Mouse (Mus musculus) 416B (cell line): Measurements from ENCODE around the gene Enpp1.
A peak's percentile ranks its signal among the peaks of the same experiment; 100 is the strongest.

ENCODE experiments used
- DNase-seq: peaks from one replicate; pipeline ENCODE4 v3.0.0; 2011; ENCODE audit warnings: low read depth

The Enpp1 gene

GRCm38 (mm10) chr10:24711480-24712366, at the start of gene Enpp1:
Gene Enpp1 (minus strand): TSS chr10:24712159.
- DNase-seq: peak; percentile 40

- peak; percentile 93 for DNase-seq
Observed at GRCm38 (mm10) chr10:24758326-24758915, 46.5 kb upstream of the Enpp1 start.

GRCm38 (mm10) chr10:24754874-24755540, 43.0 kb upstream of the Enpp1 start:
- peak; percentile 42 for DNase-seq

GRCm38 (mm10) chr10:24754251-24754835, 42.4 kb upstream of the Enpp1 start:
- no peak for DNase-seq

- no peak for DNase-seq
Observed at GRCm38 (mm10) chr10:24753536-24754250, 41.7 kb upstream of the Enpp1 start.

- no peak for DNase-seq
Observed at GRCm38 (mm10) chr10:24742950-24743487, 31.1 kb upstream of the Enpp1 start.

GRCm38 (mm10) chr10:24741229-24742198, 29.6 kb upstream of the Enpp1 start:
- DNase-seq: no peak

GRCm38 (mm10) chr10:24739171-24739570, 27.2 kb upstream of the Enpp1 start:
- DNase-seq: peak; percentile 10

GRCm38 (mm10) chr10:24738456-24738855, 26.5 kb upstream of the Enpp1 start:
- no peak for DNase-seq

GRCm38 (mm10) chr10:24735027-24735777, 23.2 kb upstream of the Enpp1 start:
- no peak for DNase-seq

GRCm38 (mm10) chr10:24727478-24727877, 15.5 kb upstream of the Enpp1 start:
- peak; percentile 73 for DNase-seq

- DNase-seq: no peak
Observed at GRCm38 (mm10) chr10:24725197-24725596, 13.2 kb upstream of the Enpp1 start.

GRCm38 (mm10) chr10:24721841-24722240, 9.9 kb upstream of the Enpp1 start:
- DNase-seq: no peak

- no peak for DNase-seq
Observed at GRCm38 (mm10) chr10:24719383-24719782, 7.4 kb upstream of the Enpp1 start.

- peak; percentile 12 for DNase-seq
Observed at GRCm38 (mm10) chr10:24718720-24719119, 6.8 kb upstream of the Enpp1 start.

GRCm38 (mm10) chr10:24718058-24718457, 6.1 kb upstream of the Enpp1 start:
- DNase-seq: no peak

GRCm38 (mm10) chr10:24716232-24716631, 4.3 kb upstream of the Enpp1 start:
- DNase-seq: no peak

- no peak for DNase-seq
Observed at GRCm38 (mm10) chr10:24712901-24713300, 942 bp upstream of the Enpp1 start.

- peak; percentile 21 for DNase-seq
Observed at GRCm38 (mm10) chr10:24712367-24712761, 405 bp upstream of the Enpp1 start.

GRCm38 (mm10) chr10:24711071-24711470, 888 bp downstream of the Enpp1 start:
- DNase-seq: peak; percentile 19
